Mouse (Mus musculus): ENCODE measurements around the gene B4galt2. TPM values are rescaled to one million over a fixed set of nuclear protein-coding genes. Genes with fewer than 3 reads are reported as not detected.

B4galt2 gene
- total and polyA plus RNA-seq, 3 experiments, result 4.0 to 9.3 (median 4.3) TPM

DNA sequence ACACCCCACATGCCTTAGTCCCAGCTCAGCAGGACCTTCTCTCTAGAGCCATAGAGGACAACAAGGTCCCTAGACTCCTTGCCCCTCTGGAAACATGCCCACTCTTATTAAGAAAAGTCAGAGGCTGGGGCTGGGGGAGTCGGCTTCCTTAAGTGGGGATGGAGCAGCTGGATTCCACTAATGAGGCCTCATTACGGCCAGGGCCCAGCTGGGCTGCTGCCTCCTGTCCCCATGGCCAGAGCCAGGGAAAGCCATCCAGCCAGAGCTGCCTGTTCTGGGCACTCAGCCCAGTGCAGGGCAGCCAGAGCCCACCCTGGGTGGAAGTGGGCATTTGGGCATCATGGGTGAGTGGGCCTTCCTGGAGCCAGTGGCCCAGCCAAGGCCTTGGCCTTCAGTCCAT is 36.3 kb downstream of the B4galt2 start:
- Histone ChIP-seq H3K4me1 (ENCODE audit: control insufficient read depth, insufficient read depth, low read length) (peaks cover 1% of the 10 kb centered on the region; the same call in 1 of the 2 replicates), H3K9ac (ENCODE audit: low read depth, low read length) (no peak overlapping the region), H3K27ac (no peak overlapping the region), H3K79me2 (replicated peaks; ENCODE audit: control insufficient read depth, insufficient read depth, low read length) (no peaks in the 10 kb centered on the region), H3K36me3 (ENCODE audit: control insufficient read depth, insufficient read depth, low read length) (no peaks in the 10 kb centered on the region), H3K4me3 (no peak overlapping the region), H3K27me3 (ENCODE audit: control insufficient read depth, insufficient read depth, low read length) (no peaks in the 10 kb centered on the region)
- 75% methylated on average over 2 of the region's 2 CpGs for WGBS
- intact Hi-C loops (cut with DNase I), result no loop called here
- no peak for DNase-seq
- TF ChIP-seq EP300 (IDR thresholded peaks at IDR 0.05; ENCODE audit: insufficient read depth, low read depth, low read length), result no peak

DNA sequence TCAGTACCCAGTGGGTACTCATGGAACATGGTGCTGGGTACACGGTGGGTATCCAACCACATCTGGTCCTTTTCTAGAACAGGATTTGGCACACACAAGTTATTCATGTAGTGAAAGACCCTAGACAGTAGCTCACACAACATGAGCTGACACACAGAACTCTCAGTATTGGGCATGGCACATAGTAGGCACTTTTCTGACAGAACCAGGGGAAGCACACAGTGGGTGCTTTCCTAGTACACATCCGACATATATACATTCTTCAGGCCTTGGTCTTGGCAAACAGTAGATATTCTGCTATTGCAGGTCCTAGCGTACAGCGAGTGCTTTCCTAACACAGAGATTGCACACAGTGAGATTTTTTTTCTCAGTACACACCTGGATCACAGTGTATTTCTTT is 37.0 kb downstream of the B4galt2 start:
- Histone ChIP-seq H3K4me1 (ENCODE audit: control insufficient read depth, insufficient read depth, low read length) (peaks cover 1% of the 10 kb centered on the region; the same call in 1 of the 2 replicates), H3K9ac (ENCODE audit: low read depth, low read length) (no peak overlapping the region), H3K27me3 (ENCODE audit: control insufficient read depth, insufficient read depth, low read length) (no peaks in the 10 kb centered on the region), H3K4me3 (no peak overlapping the region), H3K36me3 (ENCODE audit: control insufficient read depth, insufficient read depth, low read length) (no peaks in the 10 kb centered on the region), H3K27ac (no peak overlapping the region), H3K79me2 (replicated peaks; ENCODE audit: control insufficient read depth, insufficient read depth, low read length) (no peaks in the 10 kb centered on the region)
- no peak for TF ChIP-seq EP300 (IDR thresholded peaks at IDR 0.05; ENCODE audit: insufficient read depth, low read depth, low read length)
- TF ChIP-seq CTCF (IDR thresholded peaks at IDR 0.05), result no peak
- no peak for TF ChIP-seq POLR2A (IDR thresholded peaks at IDR 0.05; ENCODE audit: insufficient read depth, low read depth, low read length)
- intact Hi-C loops (cut with DNase I), result no loop called here
- no peak for DNase-seq
- 96% methylated on average over 4 of the region's 4 CpGs for WGBS

DNA sequence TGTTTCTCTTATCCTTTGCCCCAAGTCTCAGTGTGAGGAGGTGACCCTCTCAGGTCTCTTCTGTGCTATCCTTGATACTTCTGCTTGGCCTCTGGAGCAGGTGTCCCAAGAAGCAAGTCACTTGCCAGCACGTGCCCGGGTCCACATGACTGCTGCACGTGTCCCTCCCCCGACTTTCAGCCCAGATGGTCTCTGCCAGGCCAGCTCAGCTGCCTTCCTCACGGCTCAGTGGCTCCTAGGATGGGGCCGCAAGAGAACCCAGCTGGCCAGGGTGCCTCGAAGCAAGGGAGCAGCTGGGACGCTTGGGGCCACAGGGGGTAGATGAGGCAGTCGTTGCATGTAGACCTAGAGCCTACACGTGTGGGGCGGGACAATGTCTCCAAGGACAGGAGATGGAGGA is 38.0 kb downstream of the B4galt2 start:
- Histone ChIP-seq H3K36me3 (ENCODE audit: control insufficient read depth, insufficient read depth, low read length) (no peaks in the 10 kb centered on the region), H3K9ac (ENCODE audit: low read depth, low read length) (no peak overlapping the region), H3K4me3 (no peak overlapping the region), H3K27ac (no peak overlapping the region), H3K79me2 (replicated peaks; ENCODE audit: control insufficient read depth, insufficient read depth, low read length) (no peaks in the 10 kb centered on the region), H3K27me3 (ENCODE audit: control insufficient read depth, insufficient read depth, low read length) (no peaks in the 10 kb centered on the region; the same call in 1 of the 2 replicates), H3K4me1 (ENCODE audit: control insufficient read depth, insufficient read depth, low read length) (no peaks in the 10 kb centered on the region)
- no peak for DNase-seq
- WGBS, result 86% methylated on average over 11 of the region's 11 CpGs
- TF ChIP-seq EP300 (IDR thresholded peaks at IDR 0.05; ENCODE audit: insufficient read depth, low read depth, low read length) (no peak), CTCF (IDR thresholded peaks at IDR 0.05) (no peak), POLR2A (IDR thresholded peaks at IDR 0.05; ENCODE audit: insufficient read depth, low read depth, low read length) (no peak)
- intact Hi-C loops (cut with DNase I), result no loop called here

DNA sequence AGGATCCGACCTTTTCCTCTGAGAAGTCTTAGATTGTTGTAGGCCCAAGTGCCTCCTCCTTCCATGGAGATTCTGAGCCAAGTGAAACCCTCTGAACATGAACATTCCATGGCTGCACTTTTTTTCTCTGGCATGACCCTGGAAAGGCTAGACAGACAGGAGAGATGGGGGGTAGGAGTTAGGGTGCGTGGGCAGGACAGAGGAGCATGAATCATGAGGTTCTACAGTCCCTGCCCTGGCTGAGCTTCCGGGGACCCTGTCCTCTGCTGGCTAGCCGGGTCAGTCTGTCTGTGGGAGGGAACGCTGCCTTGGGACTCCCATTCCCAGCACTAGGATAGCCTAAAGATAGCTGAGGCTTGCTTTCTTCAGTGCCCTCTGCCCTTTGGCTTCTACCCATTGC is 38.8 kb downstream of the B4galt2 start:
- Histone ChIP-seq H3K79me2 (replicated peaks; ENCODE audit: control insufficient read depth, insufficient read depth, low read length) (no peaks in the 10 kb centered on the region), H3K27ac (no peak overlapping the region), H3K27me3 (ENCODE audit: control insufficient read depth, insufficient read depth, low read length) (no peaks in the 10 kb centered on the region; the same call in 1 of the 2 replicates), H3K4me3 (no peak overlapping the region), H3K36me3 (ENCODE audit: control insufficient read depth, insufficient read depth, low read length) (no peaks in the 10 kb centered on the region), H3K4me1 (ENCODE audit: control insufficient read depth, insufficient read depth, low read length) (no peaks in the 10 kb centered on the region), H3K9ac (ENCODE audit: low read depth, low read length) (no peak overlapping the region)
- no peak for DNase-seq
- WGBS, result 79% methylated on average over 5 of the region's 5 CpGs
- no peak for TF ChIP-seq EP300 (IDR thresholded peaks at IDR 0.05; ENCODE audit: insufficient read depth, low read depth, low read length)
- TF ChIP-seq CTCF (IDR thresholded peaks at IDR 0.05), result no peak
- TF ChIP-seq POLR2A (IDR thresholded peaks at IDR 0.05; ENCODE audit: insufficient read depth, low read depth, low read length), result no peak
- intact Hi-C loops (cut with DNase I), result no loop called here

DNA sequence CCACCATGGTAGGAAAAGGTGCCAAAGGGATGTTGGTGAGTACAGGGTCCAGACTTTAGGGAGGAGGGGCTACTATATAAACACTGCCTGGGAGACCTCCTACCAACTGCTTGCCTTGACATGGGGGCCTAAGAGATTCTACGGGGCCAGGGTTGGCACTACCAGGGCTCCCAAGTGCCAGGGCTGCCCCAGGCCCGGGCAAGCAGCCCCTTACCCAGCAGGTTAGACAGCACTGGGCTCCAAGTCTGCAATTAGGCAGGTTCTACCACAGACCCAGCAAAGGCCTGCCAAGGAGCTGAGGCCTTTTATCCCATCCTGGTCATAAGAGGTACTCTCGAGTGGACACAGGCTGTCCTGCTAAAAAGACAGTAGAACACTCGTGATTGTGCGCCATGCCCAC is 40.2 kb downstream of the B4galt2 start:
- Histone ChIP-seq H3K79me2 (replicated peaks; ENCODE audit: control insufficient read depth, insufficient read depth, low read length) (no peaks in the 10 kb centered on the region), H3K9ac (ENCODE audit: low read depth, low read length) (no peak overlapping the region), H3K4me1 (ENCODE audit: control insufficient read depth, insufficient read depth, low read length) (no peaks in the 10 kb centered on the region), H3K4me3 (no peak overlapping the region), H3K36me3 (ENCODE audit: control insufficient read depth, insufficient read depth, low read length) (no peaks in the 10 kb centered on the region), H3K27ac (no peak overlapping the region), H3K27me3 (ENCODE audit: control insufficient read depth, insufficient read depth, low read length) (no peaks in the 10 kb centered on the region; the same call in 1 of the 2 replicates)
- TF ChIP-seq CTCF (IDR thresholded peaks at IDR 0.05) (no peak), EP300 (IDR thresholded peaks at IDR 0.05; ENCODE audit: insufficient read depth, low read depth, low read length) (no peak), POLR2A (IDR thresholded peaks at IDR 0.05; ENCODE audit: insufficient read depth, low read depth, low read length) (no peak)
- 82% methylated on average over 5 of the region's 5 CpGs for whole genome bisulfite sequencing
- DNase-seq, result no peak
- intact Hi-C loops (cut with DNase I), result no loop called here

DNA sequence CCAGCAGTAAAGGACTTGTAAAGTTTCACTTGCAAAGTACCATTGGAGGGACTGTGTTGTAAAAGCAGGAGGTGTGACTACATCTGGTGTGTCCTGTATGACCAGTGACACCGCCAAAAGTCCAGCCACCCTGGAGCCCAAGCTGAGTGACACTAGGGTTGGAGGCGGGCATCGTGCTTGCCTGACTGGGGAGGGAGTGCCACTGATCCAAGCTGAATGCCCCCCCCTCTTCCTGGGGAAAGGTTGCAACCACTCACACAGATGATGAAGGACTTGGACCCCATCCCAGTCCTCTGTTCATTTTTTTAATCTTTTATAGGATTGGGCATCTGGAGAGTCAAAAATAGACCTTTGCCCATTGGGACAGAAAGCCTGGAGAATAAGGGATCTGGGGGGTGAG is 41.7 kb downstream of the B4galt2 start:
- Histone ChIP-seq H3K36me3 (ENCODE audit: control insufficient read depth, insufficient read depth, low read length) (no peaks in the 10 kb centered on the region), H3K4me3 (no peak overlapping the region), H3K4me1 (ENCODE audit: control insufficient read depth, insufficient read depth, low read length) (no peaks in the 10 kb centered on the region), H3K27me3 (ENCODE audit: control insufficient read depth, insufficient read depth, low read length) (no peaks in the 10 kb centered on the region; the same call in 1 of the 2 replicates), H3K79me2 (replicated peaks; ENCODE audit: control insufficient read depth, insufficient read depth, low read length) (no peaks in the 10 kb centered on the region), H3K27ac (no peak overlapping the region), H3K9ac (ENCODE audit: low read depth, low read length) (no peak overlapping the region)
- TF ChIP-seq CTCF (IDR thresholded peaks at IDR 0.05) (no peak), POLR2A (IDR thresholded peaks at IDR 0.05; ENCODE audit: insufficient read depth, low read depth, low read length) (no peak), EP300 (IDR thresholded peaks at IDR 0.05; ENCODE audit: insufficient read depth, low read depth, low read length) (no peak)
- intact Hi-C loops (cut with DNase I), result no loop called here
- DNase-seq, result no peak
- WGBS, result 68% methylated on average over 3 of the region's 3 CpGs
